Mouse (Mus musculus) heart, postnatal 10 days (tissue): ENCODE results near the gene Ehmt2. TPM values are rescaled to one million over a fixed set of nuclear protein-coding genes. Genes with fewer than 3 reads are reported as not detected.
"Not testable (repeated sequence)": the region's sequence is repeated elsewhere in the genome, so short reads cannot be mapped to it uniquely, and the experiment has no call there.

Experiments used
- DNase-seq, 2 experiments: peaks; one replicate each; pipeline ENCODE4 v3.0.0; 2021
- intact Hi-C: fragments of 180-260 bp; cut with DNase I; formaldehyde crosslinking; loops from one replicate; pipeline ENCODE4 v1.15.1; 2025
- total RNA-seq, 2 experiments: library from RNA; stranded (reverse); gene quantifications; 2 replicates each; pipeline ENCODE4 v1.2.3; 2021

The Ehmt2 gene
- total RNA-seq, 2 experiments from 2014 or later, result 52.4 to 58.2 TPM

GRCm38 (mm10) chr17:34917188-34917587 lies 18.9 kb downstream of the Ehmt2 start:
- intact Hi-C loops, result no loop called here

GRCm38 (mm10) chr17:34922939-34923338 lies 24.7 kb downstream of the Ehmt2 start:
- no peak for DNase-seq
- intact Hi-C loops, result no loop called here

More at GRCm38 (mm10) chr17:34917188-34917587, 18.9 kb downstream of the Ehmt2 start:
- DNase-seq, result no peak

- intact Hi-C loops, result no loop called here
- no peak for DNase-seq
Observed at GRCm38 (mm10) chr17:34924258-34924657, 26.0 kb downstream of the Ehmt2 start.

GRCm38 (mm10) chr17:34927306-34928019 lies 29.2 kb downstream of the Ehmt2 start:
- intact Hi-C loops, result no loop called here

GRCm38 (mm10) chr17:34928841-34929240 lies 30.6 kb downstream of the Ehmt2 start:
- DNase-seq, result no peak
- intact Hi-C loops, result no loop called here

More at GRCm38 (mm10) chr17:34927306-34928019, 29.2 kb downstream of the Ehmt2 start:
- DNase-seq, result no peak

- DNase-seq, result peak; percentile 99
- intact Hi-C loops, result loop anchor here (2.0 to 5.0 kb wide), 2 partner anchors 16 to 289 kb away; partner anchors contain the start of gene Fkbpl
Observed at GRCm38 (mm10) chr17:34931061-34931734, 32.9 kb downstream of the Ehmt2 start, which contains the start of gene Neu1. Gene Neu1, plus strand, starts transcription at chr17:34931253.

- intact Hi-C loops, result loop anchor here (2.0 to 5.0 kb wide), 2 partner anchors 15 to 289 kb away; partner anchors contain the start of gene Fkbpl
- peak in 1 of 2 experiments; percentile 15 for DNase-seq
Observed at GRCm38 (mm10) chr17:34931735-34932098, 33.4 kb downstream of the Ehmt2 start.

- intact Hi-C loops, result loop anchor here (5.0 kb wide), 1 partner anchor 290 kb away; the partner anchor contains the start of gene Fkbpl
- no peak for DNase-seq
Observed at GRCm38 (mm10) chr17:34932287-34932686, 34.0 kb downstream of the Ehmt2 start.

GRCm38 (mm10) chr17:34934031-34934430 lies 35.8 kb downstream of the Ehmt2 start:
- intact Hi-C loops, result loop anchor here (5.0 kb wide), 1 partner anchor 292 kb away; the partner anchor contains the start of gene Fkbpl
- no peak for DNase-seq

GRCm38 (mm10) chr17:34934830-34935229 lies 36.6 kb downstream of the Ehmt2 start:
- intact Hi-C loops, result loop anchor here (5.0 kb wide), 2 partner anchors 293 to 788 kb away; partner anchors contain the start of gene Fkbpl
- DNase-seq, result peak in 1 of 2 experiments; percentile 30

GRCm38 (mm10) chr17:34937960-34938505 lies 39.8 kb downstream of the Ehmt2 start:
- DNase-seq, result no peak
- intact Hi-C loops, result loop anchor here (5.0 kb wide), 1 partner anchor 791 kb away; no protein-coding TSS in a partner anchor

GRCm38 (mm10) chr17:34941344-34942041 lies 43.2 kb downstream of the Ehmt2 start:
- intact Hi-C loops, result no loop called here
- peak; percentile 52 to 57 for DNase-seq

GRCm38 (mm10) chr17:34943128-34943815 lies 45.0 kb downstream of the Ehmt2 start:
- intact Hi-C loops, result no loop called here
- no peak for DNase-seq

GRCm38 (mm10) chr17:34944362-34944761 lies 46.1 kb downstream of the Ehmt2 start:
- no peak for DNase-seq
- intact Hi-C loops, result no loop called here

- intact Hi-C loops, result loop anchor here (2.0 to 5.0 kb wide), 3 partner anchors 16 to 90 kb away; partner anchors contain the start of genes Neu1 and Slc44a4
- no peak for DNase-seq
Observed at GRCm38 (mm10) chr17:34946486-34947140, 48.3 kb downstream of the Ehmt2 start.

- intact Hi-C loops, result loop anchor here (2.0 to 5.0 kb wide), 3 partner anchors 17 to 91 kb away; partner anchors contain the start of genes Neu1 and Slc44a4
- no peak for DNase-seq
Observed at GRCm38 (mm10) chr17:34947606-34948005, 49.3 kb downstream of the Ehmt2 start.

- intact Hi-C loops, result loop anchor here (5.0 kb wide), 1 partner anchor 37 kb away; the partner anchor contains the start of gene Slc44a4
- not testable (repeated sequence) for DNase-seq
Observed at GRCm38 (mm10) chr17:34948721-34949552, 50.7 kb downstream of the Ehmt2 start.

GRCm38 (mm10) chr17:34949553-34949969 lies 51.3 kb downstream of the Ehmt2 start:
- DNase-seq, result no peak
- intact Hi-C loops, result loop anchor here (5.0 kb wide), 1 partner anchor 37 kb away; the partner anchor contains the start of gene Slc44a4
